Mouse (Mus musculus) heart, postnatal 0 days (tissue): Measurements from ENCODE around the gene Bcas3.

ENCODE experiments used
- CTCF ChIP-seq: IDR thresholded peaks from 2 replicates; pipeline ENCODE4 v1.5.1; 2016; ENCODE audit warnings: antibody characterized with exemption, control low read depth, low read depth
- EP300 ChIP-seq: IDR thresholded peaks from 2 replicates; pipeline ENCODE4 v1.6.1; 2016; ENCODE audit warnings: antibody characterized with exemption, low read depth

DNA sequence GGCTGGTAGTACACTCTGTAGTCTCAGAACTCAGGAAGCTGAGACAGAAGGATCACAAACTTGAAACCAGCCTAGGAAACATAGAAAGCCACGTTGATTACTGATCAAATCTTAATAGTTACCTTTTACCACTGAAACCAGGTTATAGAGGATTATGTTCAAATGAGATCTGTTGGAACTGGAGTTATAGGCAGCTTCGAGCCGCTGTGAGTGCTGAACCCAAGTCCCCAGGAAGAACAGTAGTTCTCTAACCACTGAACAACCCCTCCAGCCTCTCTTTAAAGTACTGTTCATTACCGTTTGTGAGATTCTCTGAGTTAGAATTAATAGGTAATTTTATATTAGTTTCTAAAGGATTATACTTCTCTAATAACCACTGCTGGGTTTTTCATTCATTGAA lies 188.0 kb downstream of the Bcas3 start:
- TF ChIP-seq EP300 (no peak), CTCF (no peak)
